Mouse (Mus musculus) ovary, postnatal 14 days (tissue): ENCODE data around the gene Avpi1.

ENCODE experiments used
- DNase-seq: peaks from one replicate; pipeline ENCODE4 v3.0.0; 2022; ENCODE audit warnings: low spot score

The Avpi1 gene

GRCm38 (mm10) chr19:42128787-42129508 is at the start of gene Avpi1:
Avpi1 (minus strand) TSS chr19:42129059.
- DNase-seq: peak; percentile 87

GRCm38 (mm10) chr19:42177461-42177860 is 48.6 kb upstream of the Avpi1 start:
- DNase-seq: no peak

GRCm38 (mm10) chr19:42176841-42177240 is 48.0 kb upstream of the Avpi1 start:
- no peak for DNase-seq

- peak; percentile 84 for DNase-seq
Measured at GRCm38 (mm10) chr19:42170025-42170969, 41.4 kb upstream of the Avpi1 start.

GRCm38 (mm10) chr19:42169322-42169975 is 40.6 kb upstream of the Avpi1 start:
- DNase-seq: no peak

GRCm38 (mm10) chr19:42167489-42167888 is 38.6 kb upstream of the Avpi1 start:
- DNase-seq: no peak

- no peak for DNase-seq
Measured at GRCm38 (mm10) chr19:42166766-42167165, 37.9 kb upstream of the Avpi1 start.

- peak; percentile 89 for DNase-seq
Measured at GRCm38 (mm10) chr19:42166130-42166529, 37.3 kb upstream of the Avpi1 start.

- no peak for DNase-seq
Measured at GRCm38 (mm10) chr19:42164188-42164587, 35.3 kb upstream of the Avpi1 start.

GRCm38 (mm10) chr19:42163764-42164163 is 34.9 kb upstream of the Avpi1 start, which contains the start of gene Zfyve27:
Zfyve27 (plus strand) TSS chr19:42163951.
- DNase-seq: no peak

- DNase-seq: no peak
Measured at GRCm38 (mm10) chr19:42158246-42159017, 29.6 kb upstream of the Avpi1 start.

- DNase-seq: no peak
Measured at GRCm38 (mm10) chr19:42157493-42158237, 28.8 kb upstream of the Avpi1 start.

- peak; percentile 85 for DNase-seq
Measured at GRCm38 (mm10) chr19:42151990-42152389, 23.1 kb upstream of the Avpi1 start.

GRCm38 (mm10) chr19:42148569-42148860 is 19.7 kb upstream of the Avpi1 start:
- no peak for DNase-seq

- peak; percentile 52 for DNase-seq
Measured at GRCm38 (mm10) chr19:42147769-42148568, 19.1 kb upstream of the Avpi1 start.

GRCm38 (mm10) chr19:42147170-42147768 is 18.4 kb upstream of the Avpi1 start, which contains the start of gene Marveld1:
Marveld1 (plus strand) TSS chr19:42147400.
- peak; percentile 69 for DNase-seq

GRCm38 (mm10) chr19:42146276-42147010 is 17.6 kb upstream of the Avpi1 start:
- no peak for DNase-seq

- no peak for DNase-seq
Measured at GRCm38 (mm10) chr19:42145731-42146130, 16.9 kb upstream of the Avpi1 start.

GRCm38 (mm10) chr19:42145210-42145609 is 16.4 kb upstream of the Avpi1 start:
- DNase-seq: no peak
